Mouse (Mus musculus) heart, adult 2 months (tissue): ENCODE measurements at regions not wholly inside any gene's neighbourhood (a gene's known extent, or its start where the extent isn't known, plus 50 kb on each side); places are given as distances from the start of the nearest gene placed in this dataset.

Experiments used
- CTCF ChIP-seq: fragments of 200-600 bp; IDR thresholded peaks from 2 replicates; pipeline ENCODE4 v1.8.1; 2022; ENCODE audit warnings: antibody characterized with exemption, mild to moderate bottlenecking, moderate library complexity
- EP300 ChIP-seq: fragments of 200-500 bp; IDR thresholded peaks from 2 replicates; pipeline ENCODE4 v1.6.1; 2011; ENCODE audit warnings: low read depth, low read length, control low read depth; ENCODE audit not compliant: insufficient read depth
- POLR2A ChIP-seq: fragments of 200-500 bp; IDR thresholded peaks from 2 replicates; pipeline ENCODE4 v1.6.1; 2011; ENCODE audit warnings: mild to moderate bottlenecking, low read depth, low read length, control low read depth; ENCODE audit not compliant: insufficient read depth

DNA sequence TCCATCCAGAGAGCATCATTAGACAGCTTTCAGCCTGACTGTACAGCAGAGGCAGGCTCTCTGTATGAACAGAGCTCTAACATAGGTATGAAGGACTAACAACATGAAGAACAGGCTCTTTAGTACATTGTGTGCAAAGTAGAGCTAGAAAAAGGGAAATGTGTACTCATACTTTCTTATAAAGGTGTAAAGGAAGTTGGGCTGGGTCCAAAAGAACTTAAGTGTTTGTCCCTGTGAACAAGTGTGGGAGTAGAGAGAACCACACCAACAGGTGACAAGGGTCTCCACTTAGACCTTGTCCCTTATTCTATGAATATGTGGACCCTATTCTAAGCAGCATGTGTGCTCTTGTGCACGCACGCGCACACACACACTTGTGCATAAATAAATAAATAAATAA lies 127.0 kb downstream of the Zfp706 start:
- no peak for TF ChIP-seq POLR2A
- TF ChIP-seq CTCF = no peak
- no peak for TF ChIP-seq EP300
